Mouse (Mus musculus): ENCODE results near the gene Mnx1.

DNA sequence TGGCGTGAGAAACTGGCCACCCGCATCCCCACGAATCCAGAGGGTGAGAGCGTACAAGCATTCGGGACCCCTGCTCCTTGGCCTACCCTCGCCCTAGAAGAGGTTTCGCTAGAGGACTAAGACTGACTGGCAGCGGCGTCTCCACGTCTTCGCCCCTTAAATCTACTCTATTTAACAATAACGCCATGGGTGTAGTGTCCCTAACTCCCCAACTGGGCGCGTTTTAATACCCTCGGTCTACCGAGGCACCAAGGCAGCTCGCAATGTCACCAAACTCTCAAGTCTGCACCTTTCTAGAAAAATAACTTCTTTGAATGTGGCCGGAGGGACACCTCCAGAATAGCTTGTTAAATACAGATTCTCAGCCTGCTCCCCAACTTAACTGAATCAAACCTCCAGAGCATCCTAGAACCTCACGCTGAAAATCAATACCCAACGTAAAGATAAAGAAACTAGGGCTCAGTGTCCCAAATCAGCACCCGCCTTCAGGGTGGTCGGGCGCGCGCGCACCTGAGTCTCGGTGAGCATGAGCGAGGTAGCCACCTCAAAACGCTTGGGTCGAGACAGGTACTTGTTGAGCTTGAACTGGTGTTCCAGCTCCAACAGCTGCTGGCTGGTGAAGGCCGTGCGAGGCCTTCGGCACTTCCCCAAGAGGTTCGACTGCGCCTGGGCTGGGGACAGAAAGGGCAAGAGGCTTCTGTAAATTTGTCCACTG lies 3.9 kb downstream of the Mnx1 start:
- TF ChIP-seq POLR2A (IDR thresholded peaks at IDR 0.05; ENCODE audit: insufficient read depth, low read depth, low read length) (no peak), CTCF (IDR thresholded peaks at IDR 0.05) (no peak)
